Mouse (Mus musculus) kidney, adult 2 months (tissue): Measurements from ENCODE around the gene Ngp. TPM values are rescaled to one million over a fixed set of nuclear protein-coding genes. Genes with fewer than 3 reads are reported as not detected.

Experiments
- DNase-seq: peaks from one replicate; pipeline ENCODE4 v3.0.0; 2021
- H3K27ac ChIP-seq: fragments of 200-500 bp; 2 replicates; pipeline ENCODE4 v1.5.1; 2012; ENCODE audit warnings: low read depth, low read length, control low read depth, inconsistent platforms; ENCODE audit not compliant: insufficient read depth
- H3K27me3 ChIP-seq: fragments of 200-500 bp; replicated peaks from 2 replicates; pipeline ENCODE4 v1.6.1; 2012; ENCODE audit warnings: mild to moderate bottlenecking, moderate library complexity, low read length, inconsistent platforms; ENCODE audit not compliant: control insufficient read depth, insufficient read depth
- H3K36me3 ChIP-seq: fragments of 200-500 bp; 2 replicates; pipeline ENCODE4 v1.6.1; 2012; ENCODE audit warnings: mild to moderate bottlenecking, moderate library complexity, low read length, inconsistent platforms; ENCODE audit not compliant: control insufficient read depth, insufficient read depth
- H3K4me1 ChIP-seq: fragments of 200-500 bp; 2 replicates; pipeline ENCODE4 v1.6.1; 2011; ENCODE audit warnings: low read length; ENCODE audit not compliant: control insufficient read depth, insufficient read depth
- H3K4me3 ChIP-seq: fragments of 200-500 bp; 2 replicates; pipeline ENCODE4 v1.5.1; 2011; ENCODE audit warnings: mild to moderate bottlenecking, low read depth, low read length, control low read depth; ENCODE audit not compliant: insufficient read depth
- CTCF ChIP-seq: fragments of 200-500 bp; conservative IDR thresholded peaks from 2 replicates; pipeline ENCODE4 v1.5.1; 2011; ENCODE audit warnings: low read depth, mild to moderate bottlenecking, control low read depth, low read length, moderate library complexity, mixed read lengths; ENCODE audit not compliant: insufficient read depth, insufficient read length
- POLR2A ChIP-seq: fragments of 200-500 bp; IDR thresholded peaks from one replicate; pipeline ENCODE4 v1.6.1; 2011; ENCODE audit warnings: low read depth, low read length, control low read depth
- WGBS: fragments of 180-500 bp; shearing (Covaris S2); methylation state at CpG from one replicate; pipeline ENCODE4 v1.1.7; 2018; 5-methylcytosine and 5-hydroxymethylcytosine counted together
- polyA plus RNA-seq: library from polyadenylated mRNA; depleted of rRNA; stranded (reverse); fragments of >200 nt; gene quantifications from 2 replicates; pipeline ENCODE4 v1.2.3, GENCODE M21; 2012

The Ngp gene
- polyA plus RNA-seq, 1 experiment: 0.17 TPM

DNA sequence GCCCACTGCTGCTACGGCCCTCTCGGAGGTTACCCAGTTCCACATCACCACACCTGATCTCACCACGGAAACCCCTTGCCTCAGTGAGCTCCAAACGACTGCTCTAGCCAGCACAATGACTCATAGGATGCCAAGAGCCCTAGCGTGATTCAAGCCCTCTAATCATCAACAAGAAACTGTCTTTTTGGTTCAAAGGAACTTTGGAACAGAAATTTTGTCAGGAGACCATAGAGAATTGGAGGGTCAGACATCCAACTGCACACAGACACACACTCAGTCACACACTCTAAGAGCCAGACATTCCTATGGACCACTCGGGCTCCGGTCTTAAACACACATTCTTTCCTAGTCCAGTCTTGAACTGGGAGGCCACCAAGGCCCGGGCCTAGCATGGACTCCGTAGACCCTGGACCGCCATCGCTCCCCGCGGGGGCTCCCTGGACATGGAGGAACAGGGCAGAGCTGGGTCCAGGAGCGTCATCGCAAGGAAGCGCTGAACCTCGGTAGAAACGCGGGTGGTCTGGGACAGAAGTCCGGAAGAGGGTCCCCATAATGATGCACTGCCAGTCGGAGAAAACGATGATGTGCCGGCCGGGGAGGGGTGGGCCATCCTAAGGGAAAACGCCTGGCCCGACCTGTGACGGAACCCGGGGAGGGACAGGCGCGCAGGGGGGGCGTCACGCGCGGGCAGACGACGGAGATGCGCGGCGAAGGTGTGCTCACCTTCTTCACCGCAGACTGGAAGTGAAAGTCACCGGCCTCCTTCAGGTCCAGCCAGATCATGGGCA is 12.0 kb upstream of the Ngp start:
- no peaks in the 10 kb centered on the region for H3K36me3 ChIP-seq
- TF ChIP-seq POLR2A: no peak
- TF ChIP-seq CTCF: no peak
- WGBS: 1% methylated on average over 41 of the region's 41 CpGs
- H3K4me3 ChIP-seq: peak overlapping the region; percentile 99
- DNase-seq: no peak
- peak overlapping the region; percentile 57 for H3K27ac ChIP-seq
- H3K4me1 ChIP-seq: peaks cover 10% of the 10 kb centered on the region
- H3K27me3 ChIP-seq: no peaks in the 10 kb centered on the region

DNA sequence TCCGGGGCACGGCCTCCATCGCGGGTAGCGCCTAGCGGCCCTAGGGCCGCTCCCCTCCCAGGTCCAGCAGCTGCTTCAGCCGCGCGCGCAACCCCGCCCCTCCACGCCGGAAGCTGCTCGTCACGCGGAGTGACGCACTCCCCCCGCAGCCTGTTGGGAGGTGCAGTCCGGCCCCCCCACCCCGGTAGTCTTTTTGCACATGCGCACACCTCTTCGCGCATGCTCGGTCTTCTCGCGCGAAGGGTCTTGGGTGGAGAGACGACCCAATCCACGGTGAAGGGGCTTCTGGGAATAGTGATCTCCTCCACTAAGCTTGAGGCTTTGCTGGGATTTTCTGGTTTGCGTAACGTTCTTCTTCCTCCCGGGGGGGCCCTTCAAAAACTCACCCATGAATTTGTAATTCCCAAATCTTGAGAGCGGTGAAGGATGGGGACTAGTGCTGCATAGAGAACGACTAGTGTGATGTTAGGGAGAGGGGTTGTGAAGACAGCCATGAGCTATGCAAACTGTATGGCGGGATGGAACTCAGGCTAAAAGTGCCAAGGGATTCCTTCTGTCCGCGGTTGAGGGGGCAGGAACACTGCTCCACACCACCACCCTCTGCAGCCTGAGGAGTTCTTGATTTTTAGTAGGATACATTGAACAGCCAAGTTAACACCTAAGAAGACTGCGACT is 11.3 kb upstream of the Ngp start, which contains the start of gene Ptpn23:
Gene Ptpn23 (minus strand): TSS at position 115 of the 675 bp plus-strand sequence.
- Histone ChIP-seq H3K27ac (peak within 1 kb of the TSS; percentile 93), H3K36me3 (no peaks in the 10 kb centered on the region), H3K4me1 (peaks cover 7% of the 10 kb centered on the region), H3K4me3 (peak within 1 kb of the TSS; percentile 99), H3K27me3 (no peaks in the 10 kb centered on the region)
- TF ChIP-seq CTCF: no peak
- TF ChIP-seq POLR2A: peak; percentile 18
- DNase-seq: peak; percentile 97
- WGBS: under 1% methylated on average over 39 of the region's 39 CpGs

DNA sequence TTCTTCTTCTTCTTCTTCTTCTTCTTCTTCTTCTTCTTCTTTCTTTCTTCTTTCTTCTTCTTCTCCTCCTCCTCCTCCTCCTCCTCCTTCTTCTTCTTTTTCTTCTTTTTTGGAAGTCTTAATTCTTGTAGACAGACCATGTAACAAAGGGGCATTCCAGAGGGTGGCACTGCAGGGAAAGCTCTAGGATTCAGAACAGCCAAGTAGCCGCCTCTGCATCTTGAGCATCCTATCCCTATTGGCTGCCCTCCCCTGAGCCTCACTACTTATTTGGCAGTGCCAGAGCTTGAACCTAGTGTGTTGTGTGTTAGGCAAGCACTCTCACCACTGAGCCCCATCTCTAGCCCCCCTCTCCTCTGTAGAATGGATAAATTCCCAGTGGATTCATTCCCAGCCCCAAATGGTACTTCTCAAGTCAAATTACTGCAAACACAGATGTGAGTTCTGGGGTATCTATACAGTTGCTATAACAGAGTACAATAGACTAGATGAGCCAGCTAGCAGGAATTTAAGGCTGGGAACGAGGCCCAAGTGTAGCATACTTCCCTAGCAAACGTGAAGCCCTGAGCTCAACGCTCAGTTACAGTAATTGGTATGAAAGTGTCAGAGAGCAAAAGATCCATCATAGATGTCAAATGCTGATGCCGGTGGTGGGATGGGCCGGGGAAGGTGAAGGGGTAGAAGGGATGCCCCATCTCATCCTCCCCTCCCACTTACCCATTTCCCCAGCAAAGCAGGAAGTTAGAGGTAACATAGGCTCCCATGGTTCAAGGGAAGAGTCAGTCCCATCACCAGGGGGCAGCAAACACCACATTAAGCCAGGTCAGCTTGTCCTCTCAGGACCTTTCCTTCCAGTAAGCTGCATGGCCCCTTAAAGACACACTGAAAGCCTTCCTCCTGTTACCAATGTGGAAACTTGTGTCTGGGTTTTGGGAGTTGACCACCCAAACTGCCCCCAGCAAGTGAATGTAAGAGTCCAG is 8.3 kb upstream of the Ngp start:
- peak; percentile 88 for DNase-seq
- Histone ChIP-seq H3K27ac (no peak overlapping the region), H3K36me3 (no peaks in the 10 kb centered on the region), H3K27me3 (no peaks in the 10 kb centered on the region), H3K4me3 (no peak overlapping the region), H3K4me1 (peaks cover 7% of the 10 kb centered on the region)
- TF ChIP-seq POLR2A (no peak), CTCF (peak; percentile 97)
- 23% methylated on average over 6 of the region's 6 CpGs for WGBS

DNA sequence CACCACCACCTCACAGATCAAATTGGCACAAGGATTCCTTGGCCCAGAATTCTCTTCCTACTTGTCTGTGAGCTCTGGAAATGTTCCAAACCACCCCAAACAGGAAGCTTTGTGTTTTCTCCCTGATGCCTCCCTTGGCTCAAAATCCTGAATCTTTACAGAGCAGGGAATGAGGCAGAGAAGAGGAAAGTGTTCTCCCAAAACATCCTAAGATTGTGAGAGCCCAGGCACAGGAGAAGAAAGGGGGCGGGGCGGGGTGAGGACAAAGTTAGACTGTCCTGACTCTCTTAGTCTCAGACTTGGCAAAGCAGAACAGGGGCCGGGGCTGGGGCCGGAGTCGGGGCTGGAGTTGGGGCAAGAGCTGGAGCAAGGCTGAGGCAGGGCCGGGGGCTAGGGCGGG is 6.6 kb upstream of the Ngp start:
- peak; percentile 35 for DNase-seq

DNA sequence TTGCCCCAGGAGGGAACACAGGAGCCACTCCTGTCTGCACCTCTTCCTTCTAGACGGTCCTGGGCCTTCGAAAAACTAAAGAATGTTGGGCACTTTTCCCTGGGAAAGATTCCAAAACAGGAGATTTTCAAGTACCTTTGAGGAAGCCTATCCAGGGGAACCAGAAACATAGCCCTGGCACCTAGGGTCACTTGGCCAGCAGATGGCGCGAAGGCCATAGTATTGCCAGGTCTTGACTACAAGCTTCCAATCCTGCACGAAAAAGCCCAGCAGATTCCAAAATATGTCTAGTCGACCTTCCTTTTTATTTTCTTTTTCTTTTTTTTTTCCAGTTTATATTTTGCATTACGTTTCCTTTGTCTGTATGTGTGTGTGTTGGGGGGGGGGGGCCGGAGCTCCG is 5.8 kb upstream of the Ngp start:
- no peaks in the 10 kb centered on the region for H3K4me1 ChIP-seq
- no peak overlapping the region for H3K4me3 ChIP-seq
- no peak overlapping the region for H3K27ac ChIP-seq
- TF ChIP-seq POLR2A (no peak), CTCF (peak; percentile 58)
- 38% methylated on average over 9 of the region's 9 CpGs for WGBS
- H3K27me3 ChIP-seq: no peaks in the 10 kb centered on the region
- H3K36me3 ChIP-seq: no peaks in the 10 kb centered on the region
- DNase-seq: peak; percentile 69

More for the DNA sequence above, 6.6 kb upstream of the Ngp start:
- Histone ChIP-seq H3K27ac (no peak overlapping the region), H3K36me3 (no peaks in the 10 kb centered on the region), H3K4me1 (no peaks in the 10 kb centered on the region; the same call in 1 of the 2 replicates), H3K4me3 (no peak overlapping the region), H3K27me3 (no peaks in the 10 kb centered on the region)
- TF ChIP-seq CTCF: no peak
- TF ChIP-seq POLR2A: no peak
- 73% methylated on average over 7 of the region's 7 CpGs for WGBS

DNA sequence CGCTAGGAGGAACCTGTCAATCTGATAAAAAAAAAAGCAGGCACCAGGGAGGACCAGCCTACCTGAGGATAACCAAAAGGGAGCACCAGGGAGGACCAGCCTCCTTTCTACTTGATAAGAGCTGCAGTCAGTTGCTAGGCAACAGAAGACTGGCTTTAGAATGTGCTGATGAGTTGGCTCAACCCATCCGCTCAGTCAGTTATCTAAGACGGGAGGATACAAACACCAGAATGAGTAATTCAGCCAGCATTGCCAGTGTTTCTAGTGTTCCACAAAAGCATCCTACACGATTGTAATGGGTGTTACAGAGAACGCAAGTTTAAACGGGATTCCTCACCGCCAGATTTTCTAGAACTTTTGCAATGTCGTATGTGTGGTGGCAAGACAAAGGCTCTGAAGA is 11.7 kb downstream of the Ngp start:
- H3K4me1 ChIP-seq: no peaks in the 10 kb centered on the region
- H3K4me3 ChIP-seq: no peak overlapping the region
- TF ChIP-seq CTCF (no peak), POLR2A (no peak)
- DNase-seq: no peak
- H3K27ac ChIP-seq: no peak overlapping the region
- 91% methylated on average over 8 of the region's 8 CpGs for WGBS
- H3K36me3 ChIP-seq: peaks cover 1% of the 10 kb centered on the region; the same call in 1 of the 2 replicates
- H3K27me3 ChIP-seq: no peaks in the 10 kb centered on the region

DNA sequence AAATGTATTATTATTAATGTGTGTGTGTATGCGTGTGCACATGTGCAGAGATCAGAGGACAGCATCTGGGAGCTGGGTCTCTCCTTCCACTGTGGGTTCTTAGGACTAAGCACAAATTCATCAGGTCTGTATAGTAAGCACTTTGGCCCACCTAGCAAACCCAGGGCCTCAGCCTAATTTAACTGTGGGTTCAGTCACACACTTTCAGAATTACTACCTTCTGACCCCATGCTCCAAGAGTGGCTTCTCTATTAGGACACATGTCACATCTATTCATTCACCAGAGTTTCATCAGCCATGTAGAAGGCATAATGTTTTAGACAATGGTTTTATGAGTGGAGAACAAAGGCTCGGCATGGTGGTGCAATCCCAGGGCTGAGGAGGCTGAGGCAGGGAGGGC is 13.5 kb downstream of the Ngp start:
- Histone ChIP-seq H3K4me3 (no peak overlapping the region), H3K36me3 (peaks cover 1% of the 10 kb centered on the region; the same call in 1 of the 2 replicates), H3K4me1 (no peaks in the 10 kb centered on the region), H3K27ac (no peak overlapping the region), H3K27me3 (no peaks in the 10 kb centered on the region)
- TF ChIP-seq CTCF: no peak
- no peak for TF ChIP-seq POLR2A
- no peak for DNase-seq
- 95% methylated on average over 2 of the region's 2 CpGs for WGBS
